Mouse (Mus musculus) c-Kit-positive CD71-positive TER-119-negative erythroid progenitor cells, embryonic 14.5 days (primary cell): ENCODE data around the gene Sigmar1.
A peak's percentile ranks its signal among the peaks of the same experiment; 100 is the strongest.

Source experiments
- DNase-seq: peaks from one replicate; pipeline ENCODE4 v3.0.0-alpha.2; 2013; ENCODE audit warnings: low read depth

Gene Sigmar1

DNA sequence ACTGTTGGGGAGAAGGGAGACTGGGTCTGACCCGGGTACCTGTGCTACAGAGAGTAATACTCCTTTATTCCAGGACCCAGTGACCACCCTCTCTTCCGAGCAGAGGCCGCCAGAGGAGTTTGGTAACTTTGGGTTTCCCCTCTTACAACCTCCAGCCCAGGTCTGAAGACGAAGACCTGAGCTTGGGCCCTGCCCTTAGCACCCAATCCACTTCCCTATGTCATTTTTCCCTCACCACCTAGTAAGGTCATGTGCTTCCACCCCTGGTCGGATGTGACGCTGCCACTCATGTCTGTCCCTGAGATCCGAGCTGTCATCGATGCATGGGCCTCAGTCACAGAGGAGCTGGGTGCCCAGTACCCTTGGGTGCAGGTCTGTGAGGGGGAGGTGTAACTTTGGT, 483 bp upstream of the Sigmar1 start:
- no peak for DNase-seq

DNA sequence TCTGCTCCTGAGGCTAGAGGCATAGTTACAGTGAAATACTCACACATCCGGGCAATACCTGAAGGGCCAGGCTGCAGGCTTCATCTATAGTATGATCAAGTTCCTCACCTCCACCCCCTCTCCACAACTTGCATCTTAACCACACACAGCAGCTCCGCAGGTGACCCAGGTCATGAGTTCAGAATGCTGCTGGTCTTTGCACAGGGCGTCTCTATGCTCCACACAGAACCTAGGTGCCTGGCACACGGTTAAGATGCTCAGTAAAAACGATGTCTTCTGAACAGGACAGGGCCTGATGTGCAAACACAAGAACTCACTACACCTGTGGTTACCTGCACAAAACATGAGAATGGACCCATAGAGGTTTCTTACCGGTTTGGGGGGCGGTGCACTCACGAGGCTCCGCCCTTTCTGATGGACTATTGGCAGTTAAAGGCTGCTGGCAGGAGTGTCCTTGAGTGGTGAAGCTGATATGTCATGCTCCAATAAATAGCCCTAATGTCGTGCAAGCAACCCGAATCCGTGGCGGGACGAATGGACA, 1.1 kb downstream of the Sigmar1 start, which contains the start of gene Galt:
Gene Galt (plus strand): TSS at position 432 of the 541 bp plus-strand sequence.
- no peak for DNase-seq

DNA sequence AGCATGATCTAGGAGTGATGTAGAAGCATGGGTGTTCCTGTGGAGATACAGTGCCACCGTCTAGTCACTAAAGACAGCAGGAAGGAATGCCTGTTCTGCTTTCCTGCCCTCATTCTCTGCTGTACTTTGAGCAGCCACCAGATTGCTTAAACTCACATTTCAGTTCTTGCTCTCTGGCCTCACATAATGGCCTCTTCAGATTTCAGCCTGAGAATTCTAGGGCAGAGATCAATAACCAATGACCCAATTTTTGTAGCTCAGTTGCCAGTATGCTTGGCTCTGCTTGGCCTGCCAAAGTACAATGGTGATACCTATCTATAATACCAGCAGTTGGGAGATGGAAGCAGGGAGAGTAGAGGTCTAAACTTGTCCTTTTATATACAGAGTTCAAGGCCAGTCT, 10.9 kb downstream of the Sigmar1 start:
- no peak for DNase-seq

DNA sequence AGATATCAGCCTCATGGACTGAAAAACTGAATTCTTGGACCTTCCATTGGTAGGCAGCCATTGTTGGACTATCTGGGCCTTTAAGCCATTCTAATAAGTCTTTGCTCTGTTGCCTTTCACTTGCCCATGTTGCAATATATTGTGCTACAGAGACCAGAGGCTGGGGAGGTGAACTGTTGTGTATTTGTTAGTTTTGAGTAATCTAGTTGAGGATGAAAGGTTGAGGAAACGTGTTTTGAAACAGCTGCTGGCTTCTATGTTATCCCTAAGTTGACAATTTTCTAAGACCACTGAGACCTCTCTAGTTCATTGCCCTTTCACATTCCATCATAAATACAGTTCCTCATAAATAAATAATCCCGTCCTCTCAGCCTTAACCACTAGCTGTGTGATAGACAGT, 11.8 kb downstream of the Sigmar1 start:
- DNase-seq = no peak

- peak; percentile 96 for DNase-seq
Measured at GRCm38 (mm10) chr4:41741158-41741560, 14.8 kb downstream of the Sigmar1 start.

- DNase-seq = no peak
Measured at GRCm38 (mm10) chr4:41740380-41741157, 15.4 kb downstream of the Sigmar1 start.

GRCm38 (mm10) chr4:41739260-41739659, 16.7 kb downstream of the Sigmar1 start:
- DNase-seq = no peak

DNA sequence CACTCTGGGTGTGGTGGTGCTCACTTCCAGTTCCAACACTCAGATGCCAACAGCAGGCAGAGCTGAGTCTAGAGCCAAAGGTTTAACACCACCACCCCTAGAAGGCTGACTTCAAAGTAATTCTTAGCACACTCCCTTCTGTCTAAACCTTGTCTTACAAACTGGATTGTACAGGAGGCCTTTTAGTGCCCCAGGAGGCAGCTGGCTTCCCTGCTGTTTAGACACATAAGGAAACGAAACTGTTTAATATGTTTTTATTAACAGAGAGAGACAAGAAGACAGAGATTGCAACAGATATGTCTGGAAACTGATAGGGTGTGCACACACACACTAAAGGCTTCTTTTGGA, 17.7 kb downstream of the Sigmar1 start:
- DNase-seq = no peak

DNA sequence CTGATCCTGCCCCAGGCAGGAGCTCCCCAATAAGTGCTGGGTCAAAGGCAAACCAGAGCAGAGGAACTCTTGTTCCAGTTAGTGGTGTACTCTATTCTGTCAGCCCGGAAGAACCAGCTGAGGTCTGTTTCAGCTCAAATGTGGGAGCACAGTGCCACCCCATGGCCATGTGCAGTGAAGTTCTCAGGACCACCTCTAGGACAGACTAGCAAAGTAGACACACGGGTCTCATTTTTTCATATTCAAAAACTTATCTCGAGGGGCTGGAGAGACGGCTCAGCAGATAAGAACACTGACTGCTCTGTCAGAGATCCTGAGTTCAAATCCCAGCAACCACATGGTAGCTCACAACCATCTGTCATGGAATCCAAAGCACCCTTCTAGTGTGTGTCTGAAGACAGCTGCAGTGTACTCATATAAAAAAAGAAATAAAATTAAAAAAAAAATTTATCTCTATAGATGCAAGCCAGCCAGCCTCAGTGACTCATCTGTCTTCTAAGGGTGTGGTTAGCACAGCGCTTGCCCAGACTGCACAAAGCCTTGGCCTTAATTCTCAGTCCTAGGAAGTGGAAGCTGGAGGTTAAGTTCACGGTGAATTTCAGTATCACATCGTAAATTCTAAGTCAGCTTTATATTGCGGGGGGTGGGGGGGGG, 18.2 kb downstream of the Sigmar1 start:
- no peak for DNase-seq

GRCm38 (mm10) chr4:41731052-41731765, 24.7 kb downstream of the Sigmar1 start, which contains the start of gene Arid3c:
Gene Arid3c, minus strand, starts transcription at chr4:41731142.
- DNase-seq = no peak

DNA sequence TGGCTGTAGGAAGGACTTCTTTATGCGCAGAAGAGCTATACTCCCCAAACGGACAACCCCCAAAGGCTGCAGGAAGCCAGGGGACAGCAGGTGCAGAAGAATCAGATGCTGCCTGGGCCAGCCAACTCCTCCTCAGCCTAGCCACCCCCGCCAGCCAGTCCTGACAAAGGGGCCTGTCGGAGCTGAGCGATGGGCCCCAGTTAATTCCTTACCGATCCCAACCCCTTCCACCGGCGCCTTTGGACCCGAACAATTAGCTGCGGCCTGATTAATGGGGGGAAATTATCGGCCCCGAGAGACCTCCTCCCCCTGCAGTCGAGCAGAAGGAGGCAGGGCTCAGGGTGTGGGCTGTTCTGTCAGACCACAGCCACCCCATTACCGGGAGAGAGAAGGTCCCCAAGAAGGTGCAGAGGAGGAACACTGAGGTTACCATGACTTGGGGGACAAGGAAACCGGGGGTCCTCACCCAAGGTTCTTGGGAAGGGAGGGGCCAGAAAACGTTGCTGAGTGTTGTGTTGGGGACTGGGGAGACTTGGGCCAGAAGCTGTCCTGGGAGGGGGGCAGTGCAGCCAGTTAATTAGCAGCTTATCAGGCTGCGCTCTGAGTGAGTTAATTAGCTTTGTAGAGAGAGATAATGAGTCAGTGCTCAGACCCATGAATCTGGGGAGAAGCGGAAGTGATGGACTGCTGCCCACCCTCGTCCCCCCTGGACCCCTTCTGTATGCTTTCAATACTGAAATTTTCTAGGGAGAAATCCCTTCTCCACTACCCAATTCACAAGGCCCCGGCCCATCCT, 28.9 kb downstream of the Sigmar1 start:
- no peak for DNase-seq

DNA sequence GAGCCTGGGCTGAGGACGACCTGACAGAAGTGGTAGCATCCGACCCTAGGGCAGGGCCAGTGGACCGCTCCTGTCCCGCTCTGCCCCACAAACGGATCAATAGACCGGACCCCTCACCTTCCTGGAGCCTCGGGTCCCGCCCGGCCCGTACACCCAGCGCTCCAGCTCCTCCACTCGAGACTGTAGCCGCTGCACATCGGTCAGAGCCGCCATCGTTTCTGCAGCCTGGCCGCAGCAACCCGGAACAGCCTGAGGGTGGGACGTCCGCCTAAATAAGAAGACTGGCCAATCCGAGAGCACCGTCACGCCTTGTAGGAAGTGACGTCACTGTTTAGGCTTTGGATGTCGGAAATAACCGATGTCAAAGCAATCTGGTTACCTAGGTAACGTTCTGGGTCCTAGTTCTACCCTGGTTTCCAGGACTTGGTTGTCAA, 33.0 kb downstream of the Sigmar1 start, which contains the start of gene Dctn3:
Gene Dctn3 (minus strand): TSS at position 253 of the 434 bp plus-strand sequence.
- peak; percentile 89 for DNase-seq

DNA sequence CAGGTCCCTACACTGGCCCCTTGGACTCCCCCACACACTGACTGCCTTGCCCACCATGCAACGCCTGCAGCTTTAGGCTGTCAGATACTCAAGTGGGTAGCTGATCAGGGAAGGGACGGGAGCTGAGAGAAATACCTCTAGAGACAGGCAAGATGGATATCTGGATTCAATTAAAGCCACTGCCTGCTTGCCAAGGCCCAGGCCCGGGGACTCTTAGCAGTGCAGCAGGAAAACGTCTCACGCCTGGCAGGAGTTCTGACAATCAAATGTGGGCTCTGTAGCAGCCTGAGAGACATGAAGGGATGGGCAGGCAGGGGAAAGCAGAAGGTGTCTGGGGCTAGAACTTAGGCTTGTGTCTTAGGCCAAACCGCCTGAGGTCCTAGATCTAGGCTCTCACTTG, 39.1 kb downstream of the Sigmar1 start:
- no peak for DNase-seq

DNA sequence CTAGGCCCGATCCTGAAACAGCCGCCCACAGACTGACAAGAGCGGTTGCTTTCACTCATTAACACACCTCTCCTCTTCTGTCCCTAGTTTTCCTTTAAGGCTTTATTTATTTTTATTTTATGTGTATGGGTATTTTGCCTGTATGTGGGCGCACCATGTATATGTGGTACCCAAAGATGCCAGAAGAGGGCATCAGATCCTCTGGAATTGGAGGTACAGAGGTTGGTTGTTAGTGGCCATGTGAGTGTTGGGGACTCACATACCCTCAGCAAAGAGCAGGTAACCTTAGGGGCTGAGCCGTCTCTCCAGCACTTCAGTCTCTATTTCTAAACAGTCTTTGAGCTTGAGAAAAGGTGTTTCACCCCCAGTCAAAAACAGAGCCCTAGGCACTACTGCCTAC, 40.4 kb downstream of the Sigmar1 start:
- DNase-seq = no peak

DNA sequence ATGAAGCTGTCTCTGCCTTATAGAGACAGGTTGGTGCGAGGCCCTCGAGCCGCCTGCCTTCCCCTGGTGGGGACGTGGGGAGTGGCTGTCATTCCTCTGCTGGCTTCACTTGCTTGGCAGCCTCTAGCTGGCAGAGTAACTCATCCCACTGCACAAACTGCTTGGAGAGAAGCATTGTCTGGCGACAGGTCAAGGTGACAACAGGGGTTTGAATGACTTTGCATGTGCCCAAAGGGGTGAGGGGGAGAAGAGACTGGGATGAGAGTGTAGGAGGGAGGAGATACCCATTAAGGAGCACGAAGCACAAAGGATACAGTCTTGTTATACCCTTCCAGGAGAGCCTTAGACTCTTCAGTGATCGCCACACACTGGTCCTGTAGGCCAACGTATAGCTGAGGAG, 40.9 kb downstream of the Sigmar1 start:
- DNase-seq = no peak

DNA sequence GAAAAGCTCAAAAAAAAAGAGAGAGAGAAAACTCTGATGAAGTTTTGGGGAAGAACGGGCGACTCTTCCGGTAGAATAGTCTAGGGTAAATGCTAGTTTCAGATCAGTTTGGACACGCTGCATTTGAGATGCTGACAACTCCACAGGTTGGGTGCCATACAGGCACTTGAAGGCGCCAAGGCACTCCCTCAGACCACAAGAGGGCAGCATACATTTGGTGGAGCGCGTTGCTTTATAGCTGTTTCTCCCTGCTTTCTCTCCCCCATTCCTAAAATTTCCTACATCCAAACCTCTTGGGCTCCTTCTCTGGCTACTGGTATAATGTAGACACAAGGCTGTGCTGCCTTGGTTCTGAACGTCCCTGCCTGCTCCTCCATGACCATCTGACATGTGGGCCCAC, 41.7 kb downstream of the Sigmar1 start:
- peak; percentile 71 for DNase-seq

DNA sequence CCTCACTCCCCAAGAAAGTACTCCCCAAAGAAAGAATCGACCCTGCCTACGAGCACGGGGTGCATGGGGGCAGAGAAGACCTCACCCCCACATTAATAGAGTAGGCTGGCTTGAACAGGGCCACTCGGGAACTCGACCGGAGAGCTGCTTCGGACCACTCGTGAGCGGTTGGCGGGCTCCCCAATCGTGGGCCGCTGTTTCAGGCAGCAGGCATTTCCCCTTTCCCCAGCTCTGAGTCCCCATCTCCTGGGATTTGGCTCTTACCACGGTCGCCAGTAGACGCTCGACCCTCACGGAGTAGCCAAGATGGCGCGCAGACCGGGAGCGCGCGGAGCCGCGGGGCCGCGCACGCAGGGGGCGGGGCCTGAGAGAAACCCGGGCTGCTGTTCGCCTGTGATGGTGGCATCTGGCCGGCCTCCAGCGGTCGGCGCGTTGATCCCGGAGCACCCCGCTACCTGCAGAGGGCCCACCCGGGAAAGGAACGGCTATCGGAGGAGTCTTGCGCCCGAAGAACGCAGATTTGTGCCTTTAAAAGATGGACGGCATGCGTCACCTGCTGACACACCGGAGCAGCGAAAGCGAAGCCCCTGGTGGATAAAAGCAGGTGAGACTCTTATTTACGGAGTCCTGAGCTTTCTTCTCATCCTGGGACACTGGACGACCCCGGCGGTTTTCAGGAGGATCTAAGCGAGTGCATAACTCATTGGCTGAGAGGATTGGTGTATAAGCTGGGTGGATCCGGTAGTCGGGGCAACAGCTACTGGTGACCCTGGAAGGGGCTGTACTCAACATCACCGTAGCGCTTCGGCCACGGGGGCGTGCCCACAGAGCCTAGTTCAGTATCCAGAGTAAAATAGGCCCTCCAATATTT, 42.5 kb downstream of the Sigmar1 start, which contains the start of gene Rpp25l:
Gene Rpp25l (minus strand): TSS at position 338 of the 871 bp plus-strand sequence.
- DNase-seq = peak; percentile 81

DNA sequence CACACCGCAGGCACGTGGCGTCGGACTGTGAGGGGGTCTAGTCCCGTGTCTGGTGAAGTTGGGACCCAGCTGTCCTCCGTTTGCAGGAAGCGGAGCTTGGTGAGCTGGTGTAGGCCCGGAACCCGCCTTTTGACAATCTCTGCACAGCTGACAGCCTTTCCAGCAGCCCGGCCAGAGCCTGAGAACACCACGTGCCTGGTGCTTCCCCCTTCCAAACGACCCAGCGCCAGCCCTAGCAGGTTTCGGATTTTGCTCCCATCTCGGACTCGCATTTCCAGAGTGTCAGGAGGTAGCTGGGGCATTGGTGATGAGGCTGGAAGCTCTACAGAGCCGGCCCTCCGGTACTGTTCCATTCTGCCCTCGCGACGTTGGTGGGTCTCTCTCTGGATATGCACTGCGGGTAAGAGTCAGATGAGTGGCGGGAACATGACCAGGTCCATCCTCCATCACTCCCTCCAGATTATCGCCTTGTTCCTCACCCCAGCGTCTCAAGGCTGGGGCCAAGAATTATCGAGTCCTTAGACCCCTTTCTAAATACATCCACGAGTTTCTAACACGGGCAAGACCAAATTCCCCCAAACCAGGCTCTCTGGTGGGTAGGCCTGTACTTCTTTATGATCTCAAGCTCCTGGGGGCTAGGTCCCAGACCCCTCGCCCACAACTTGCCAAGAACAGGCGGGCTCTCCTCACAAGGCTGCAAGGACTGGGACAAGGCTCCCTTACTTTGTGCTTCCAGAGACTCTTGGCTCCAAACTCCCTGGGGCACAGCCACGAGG, 43.3 kb downstream of the Sigmar1 start:
- no peak for DNase-seq

DNA sequence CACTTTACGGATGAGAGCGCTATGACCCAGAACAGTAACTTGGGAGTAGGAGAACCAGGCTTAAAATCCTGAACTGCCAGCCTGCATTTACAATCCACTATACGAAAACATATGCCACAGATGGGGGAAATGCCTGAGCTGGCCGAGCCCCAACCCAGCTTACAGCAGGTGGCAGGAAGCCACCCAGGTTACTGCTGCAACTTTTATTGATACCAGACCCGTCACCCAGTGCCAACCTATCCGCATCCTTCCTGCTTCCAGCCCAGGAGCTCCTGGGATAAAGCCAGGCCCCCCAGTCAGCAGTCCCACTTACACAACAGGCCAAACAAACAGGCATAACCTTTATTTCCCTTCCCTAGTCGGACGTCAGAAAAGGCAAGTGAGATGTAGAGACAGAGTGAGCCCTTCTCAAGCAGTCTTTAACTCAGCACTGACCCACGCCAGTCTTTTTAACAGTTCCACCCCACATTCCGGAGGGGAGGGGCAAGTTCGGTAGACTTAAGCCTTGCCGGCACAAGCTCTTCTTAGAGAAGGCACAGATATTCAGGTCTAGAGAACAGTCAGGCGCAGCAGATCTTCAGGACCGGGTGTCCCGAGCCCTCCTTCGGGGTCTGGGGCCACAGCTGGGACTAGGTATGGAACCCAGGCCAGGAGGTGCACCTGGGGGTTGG, 44.1 kb downstream of the Sigmar1 start:
- DNase-seq = no peak
